Comparison of ENCODE assay signal across 14 mouse cellular contexts in genomic region chr11:119036447-119036846, GRCm38 (mm10). TPM values are rescaled to one million over a fixed set of nuclear protein-coding genes. Genes with fewer than 3 reads are reported as not detected.
DNase-seq lines count a peak whose midpoint lies in the region; ATAC-seq and TF ChIP-seq lines count a peak whose summit lies in the region.
"Had no signal": no experiment of that assay in that cellular context is flagged by ENCODE, and none has a peak within 500 bp of the region (broad histone marks: within the 10 kb centered on the region; RNA-seq: fewer than 3 reads in every experiment).

No protein-coding gene starts in this region.

- H3K27ac ChIP-seq in heart, embryonic 15.5 days, result no peak overlapping the region
- H3K27ac ChIP-seq in embryonic facial prominence, embryonic 10.5 days (replicated peaks), result no peak overlapping the region
- no peak overlapping the region for H3K27ac ChIP-seq in forebrain, postnatal 0 days (ENCODE audit: low read depth, low read length)
- H3K27ac ChIP-seq in midbrain, embryonic 14.5 days (replicated peaks; ENCODE audit: low read depth, low read length), result no peak overlapping the region
- H3K27ac ChIP-seq: liver, embryonic 13.5 days had no signal

- H3K36me3 ChIP-seq in heart, embryonic 15.5 days, result peaks cover 8% of the 10 kb centered on the region
- H3K36me3 ChIP-seq in embryonic facial prominence, embryonic 10.5 days (replicated peaks), result peaks cover 15% of the 10 kb centered on the region
- H3K36me3 ChIP-seq in forebrain, postnatal 0 days (ENCODE audit: insufficient read depth), result peaks cover 7% of the 10 kb centered on the region; the same call in 1 of the 2 replicates
- peaks cover 11% of the 10 kb centered on the region for H3K36me3 ChIP-seq in midbrain, embryonic 14.5 days (ENCODE audit: control insufficient read depth, insufficient read depth, low read length)

- DNase-seq in heart, adult 9 months (ENCODE audit: low spot score in 2 of 2), result no peak
- no peak for DNase-seq in embryonic facial prominence, embryonic 10.5 days (ENCODE audit: low spot score)
- DNase-seq in forebrain, postnatal 0 days, result no peak
- DNase-seq in midbrain, embryonic 14.5 days, result no peak
- no peak for DNase-seq in cerebellum, adult 9-10 months
- no peak for DNase-seq in spleen, postnatal 10 days (ENCODE audit: low spot score in 2 of 2)
- DNase-seq in urinary bladder, postnatal 25 days (ENCODE audit: low spot score), result no peak
- DNase-seq: cerebellum, adult 8-10 months; liver, embryonic 13.5 days had no signal

- no peak overlapping the region for H3K9ac ChIP-seq in heart, embryonic 15.5 days
- no peak overlapping the region for H3K9ac ChIP-seq in forebrain, postnatal 0 days
- no peak overlapping the region for H3K9ac ChIP-seq in midbrain, embryonic 14.5 days (replicated peaks; ENCODE audit: low read length)

- H3K9me3 ChIP-seq in heart, embryonic 15.5 days (replicated peaks), result no peaks in the 10 kb centered on the region
- H3K9me3 ChIP-seq in embryonic facial prominence, embryonic 10.5 days, result no peaks in the 10 kb centered on the region
- H3K9me3 ChIP-seq in forebrain, postnatal 0 days (ENCODE audit: low read length), result no peaks in the 10 kb centered on the region
- H3K9me3 ChIP-seq in midbrain, embryonic 14.5 days (ENCODE audit: control insufficient read depth, low read length), result no peaks in the 10 kb centered on the region
- H3K9me3 ChIP-seq: liver, embryonic 13.5 days had no signal

- H3K27me3 ChIP-seq in heart, embryonic 15.5 days, result peaks cover 62% of the 10 kb centered on the region
- H3K27me3 ChIP-seq in embryonic facial prominence, embryonic 10.5 days (replicated peaks; ENCODE audit: low read depth, poor library complexity, severe bottlenecking), result peaks cover 76% of the 10 kb centered on the region
- peaks cover 40% of the 10 kb centered on the region for H3K27me3 ChIP-seq in forebrain, postnatal 0 days (ENCODE audit: insufficient read depth, low read length)
- peaks cover 51% of the 10 kb centered on the region for H3K27me3 ChIP-seq in midbrain, embryonic 14.5 days (ENCODE audit: control insufficient read depth, insufficient read depth, low read length)

- peak overlapping the region; percentile 62 for H3K4me3 ChIP-seq in heart, embryonic 15.5 days
- peak overlapping the region; percentile 83; the same call in 1 of the 2 replicates for H3K4me3 ChIP-seq in embryonic facial prominence, embryonic 10.5 days
- 0 out of 2 replicates have a peak overlapping the region, but pooled peaks have one; percentile 35 for H3K4me3 ChIP-seq in forebrain, postnatal 0 days (ENCODE audit: low read depth, low read length)
- no peak overlapping the region; the same call in 1 of the 2 replicates for H3K4me3 ChIP-seq in midbrain, embryonic 14.5 days (replicated peaks; ENCODE audit: low read depth, low read length)

- H3K4me1 ChIP-seq in heart, embryonic 15.5 days (replicated peaks), result peaks cover 55% of the 10 kb centered on the region
- peaks cover 78% of the 10 kb centered on the region for H3K4me1 ChIP-seq in embryonic facial prominence, embryonic 10.5 days
- H3K4me1 ChIP-seq in forebrain, postnatal 0 days (ENCODE audit: insufficient read depth), result peaks cover 17% of the 10 kb centered on the region
- H3K4me1 ChIP-seq in midbrain, embryonic 14.5 days (ENCODE audit: control insufficient read depth, insufficient read depth, low read length), result peaks cover 47% of the 10 kb centered on the region

- peak overlapping the region; percentile 97 for H3K4me2 ChIP-seq in heart, embryonic 15.5 days
- H3K4me2 ChIP-seq in forebrain, postnatal 0 days (ENCODE audit: low read depth), result peak overlapping the region; percentile 56; the same call in 1 of the 2 replicates
- H3K4me2 ChIP-seq in midbrain, embryonic 14.5 days (ENCODE audit: low read length), result peak overlapping the region; percentile 83

- WGBS in heart, embryonic 15.5 days, result 11% methylated on average over 15 of the region's 15 CpGs
- under 1% methylated on average over 15 of the region's 15 CpGs for WGBS in embryonic facial prominence, embryonic 10.5 days
- WGBS in forebrain, postnatal 0 days, result 25% methylated on average over 15 of the region's 15 CpGs
- 5% methylated on average over 15 of the region's 15 CpGs for whole genome bisulfite sequencing in midbrain, embryonic 14.5 days

- ATAC-seq in heart, embryonic 15.5 days (replicated peaks; ENCODE audit: insufficient number of reproducible peaks, insufficient read depth, low FRiP score, low read depth), result no peak
- ATAC-seq in forebrain, postnatal 0 days, result no peak
- ATAC-seq in midbrain, embryonic 14.5 days (ENCODE audit: low FRiP score, low TSS enrichment), result no peak

- no peak for TF ChIP-seq CTCF in forebrain, postnatal 0 days (IDR thresholded peaks at IDR 0.05; ENCODE audit: low read depth)

RNA-seq across cellular contexts. Expression of gene Cbx8, which starts 4.3 kb away (rescaled TPM):
- polyA plus RNA-seq in heart, embryonic 15.5 days (2015; fragmentation: Nextera tagmentation; extraction: Ambion mirVana), result 7.5 and 9.5 TPM in 2 replicates
- polyA plus RNA-seq in embryonic facial prominence, embryonic 10.5 days (2016; fragmentation: Nextera tagmentation; extraction: Ambion mirVana), result 11.6 and 12.4 TPM in 2 replicates
- total RNA-seq in forebrain, postnatal 0 days (2014; rRNA removed), result 14.2 and 21.9 TPM in 2 replicates
- 5.3 and 8.5 TPM in 2 replicates for polyA plus RNA-seq in forebrain, postnatal 0 days (2015; fragmentation: Nextera tagmentation; extraction: Ambion mirVana)
- polyA plus RNA-seq in midbrain, embryonic 14.5 days (2014; fragmentation: Nextera tagmentation; extraction: Ambion mirVana), result 11.5 and 12.4 TPM in 2 replicates

RNA-seq across cellular contexts. Expression of gene Cbx2, which starts 13.7 kb away (rescaled TPM):
- polyA plus RNA-seq in heart, embryonic 15.5 days (2015; fragmentation: Nextera tagmentation; extraction: Ambion mirVana), result 11.6 and 18.0 TPM in 2 replicates
- polyA plus RNA-seq in embryonic facial prominence, embryonic 10.5 days (2016; fragmentation: Nextera tagmentation; extraction: Ambion mirVana), result 150 and 152 TPM in 2 replicates
- 9.2 and 15.2 TPM in 2 replicates for total RNA-seq in forebrain, postnatal 0 days (2014; rRNA removed)
- polyA plus RNA-seq in forebrain, postnatal 0 days (2015; fragmentation: Nextera tagmentation; extraction: Ambion mirVana), result 6.4 TPM in 2 replicates
- polyA plus RNA-seq in midbrain, embryonic 14.5 days (2014; fragmentation: Nextera tagmentation; extraction: Ambion mirVana), result 15.6 and 20.7 TPM in 2 replicates

RNA-seq across cellular contexts. Expression of gene Enpp7, which starts 48.5 kb away (rescaled TPM):
- not detected in 2 replicates for polyA plus RNA-seq in heart, embryonic 15.5 days (2015; fragmentation: Nextera tagmentation; extraction: Ambion mirVana)
- not detected in 2 replicates for polyA plus RNA-seq in embryonic facial prominence, embryonic 10.5 days (2016; fragmentation: Nextera tagmentation; extraction: Ambion mirVana)
- not detected in 2 replicates for total RNA-seq in forebrain, postnatal 0 days (2014; rRNA removed)
- polyA plus RNA-seq in forebrain, postnatal 0 days (2015; fragmentation: Nextera tagmentation; extraction: Ambion mirVana), result not detected in 2 replicates
- polyA plus RNA-seq in midbrain, embryonic 14.5 days (2014; fragmentation: Nextera tagmentation; extraction: Ambion mirVana), result not detected in 2 replicates
- total RNA-seq: adrenal gland, postnatal 4 days; gastrocnemius, postnatal 4 days; left cerebral cortex, adult 18-20 months had no signal
- polyA plus RNA-seq: erythroblast, embryonic 14.5 days; liver, embryonic 13.5 days had no signal

RNA-seq across cellular contexts. Expression of gene Cbx4, which starts 49.6 kb away (rescaled TPM):
- polyA plus RNA-seq in heart, embryonic 15.5 days (2015; fragmentation: Nextera tagmentation; extraction: Ambion mirVana), result 9.3 and 11.6 TPM in 2 replicates
- polyA plus RNA-seq in embryonic facial prominence, embryonic 10.5 days (2016; fragmentation: Nextera tagmentation; extraction: Ambion mirVana), result 4.7 and 5.2 TPM in 2 replicates
- total RNA-seq in forebrain, postnatal 0 days (2014; rRNA removed), result 36.1 and 38.6 TPM in 2 replicates
- 21.7 and 26.1 TPM in 2 replicates for polyA plus RNA-seq in forebrain, postnatal 0 days (2015; fragmentation: Nextera tagmentation; extraction: Ambion mirVana)
- 19.0 and 19.3 TPM in 2 replicates for polyA plus RNA-seq in midbrain, embryonic 14.5 days (2014; fragmentation: Nextera tagmentation; extraction: Ambion mirVana)
